Mouse (Mus musculus) CD4-positive helper T cell, adult 2 months (primary cell): Measurements from ENCODE around the gene Nmral1.

ENCODE experiments used
- DNase-seq: peaks from one replicate; pipeline ENCODE4 v3.0.0-alpha.2; 2012; ENCODE audit warnings: low read depth, missing footprints, low spot score

The Nmral1 gene

DNA sequence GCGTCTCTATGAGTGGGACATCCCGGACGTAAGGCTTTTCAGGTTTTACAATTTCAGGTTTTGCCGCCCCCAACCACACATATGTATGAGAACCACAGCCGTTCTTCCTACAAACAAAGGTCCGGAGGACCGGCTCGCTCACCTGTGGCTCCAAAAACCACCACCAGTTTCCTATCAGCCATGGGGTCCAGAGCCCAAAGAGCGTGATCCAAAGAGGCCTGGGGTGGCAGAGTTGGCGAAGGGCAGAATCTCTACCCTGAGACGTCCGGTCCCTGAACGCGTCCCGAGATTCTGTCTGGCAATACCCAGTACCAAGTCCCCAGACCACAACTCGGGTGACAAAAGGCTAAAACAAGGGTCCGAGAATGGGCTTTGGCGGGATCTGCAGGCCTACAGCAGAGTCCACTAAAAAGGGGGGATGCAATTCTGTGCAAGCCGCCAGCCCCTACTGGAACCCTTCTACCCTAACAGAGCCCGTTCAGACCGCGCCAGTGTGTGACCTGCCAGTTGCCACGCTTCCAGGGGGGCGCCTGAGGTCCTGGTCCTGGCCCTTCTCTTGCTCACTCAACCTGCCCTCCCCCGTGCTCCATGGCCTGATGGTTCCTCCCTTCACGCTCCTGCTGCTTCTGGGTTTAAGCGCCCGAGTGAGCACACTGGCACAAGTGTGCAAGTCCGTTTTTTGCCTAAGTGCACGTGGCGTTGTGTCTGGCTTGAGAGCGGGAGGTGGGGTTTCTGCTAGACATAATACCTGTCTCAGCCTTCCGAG is at the start of gene Nmral1:
Gene Nmral1, minus strand, starts transcription at position 604 of the 766 bp plus-strand sequence.
- peak; percentile 63 for DNase-seq

DNA sequence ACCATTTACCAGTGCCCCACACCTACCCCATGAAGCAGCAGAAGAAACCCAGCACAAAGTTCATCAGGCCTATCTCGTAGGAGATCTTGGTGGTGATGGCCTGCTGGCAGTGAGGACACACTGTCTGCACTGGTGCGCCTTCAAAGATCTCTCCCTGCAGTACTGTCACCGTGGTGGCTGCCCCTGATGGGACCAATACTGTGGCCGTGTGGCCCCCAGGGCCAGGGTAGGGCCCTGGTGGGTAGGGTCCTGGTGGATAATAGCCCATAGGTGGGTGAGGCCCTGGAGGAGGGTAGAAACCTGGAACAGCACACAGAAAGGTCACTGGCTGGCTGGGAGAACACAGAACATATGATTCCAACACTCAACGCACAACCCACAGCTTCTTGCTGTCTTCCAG is 49.6 kb upstream of the Nmral1 start:
- DNase-seq = no peak

DNA sequence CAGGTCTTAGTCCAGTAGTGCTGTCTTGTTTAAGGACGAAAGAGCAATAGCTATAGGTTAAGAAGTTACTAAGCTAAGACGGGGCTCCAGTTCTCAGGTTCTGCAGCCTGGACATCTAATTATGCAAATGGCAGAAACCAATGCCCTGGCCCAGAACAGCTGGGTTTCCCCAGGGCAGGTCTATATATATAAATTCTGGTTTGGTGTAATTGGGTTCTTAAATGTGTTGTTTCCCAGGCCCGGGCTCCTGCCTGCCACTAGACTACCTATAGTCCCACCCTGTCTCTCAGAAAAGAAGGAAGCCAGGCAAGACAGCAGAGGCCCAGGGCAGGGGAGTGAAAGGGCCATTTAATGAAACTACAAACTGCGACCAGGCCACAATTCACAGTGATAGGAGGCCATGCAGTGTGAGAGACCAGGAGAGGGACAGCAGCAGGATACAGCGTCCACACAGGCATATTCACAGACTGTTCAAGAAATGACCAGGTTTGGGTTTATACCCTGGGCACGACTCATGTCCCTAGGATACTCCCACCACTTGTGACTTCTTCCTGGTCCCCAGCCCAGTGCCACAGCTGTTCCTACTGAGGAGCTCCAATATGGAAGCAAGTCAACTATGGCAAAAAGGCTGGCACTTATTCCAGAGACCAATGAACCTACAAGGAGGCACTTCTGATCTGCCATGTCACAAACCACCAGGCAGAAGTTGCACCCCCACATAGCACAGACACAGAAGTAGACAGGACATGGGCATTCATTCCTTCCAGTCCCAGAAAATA is 48.0 kb upstream of the Nmral1 start:
- no peak for DNase-seq

DNA sequence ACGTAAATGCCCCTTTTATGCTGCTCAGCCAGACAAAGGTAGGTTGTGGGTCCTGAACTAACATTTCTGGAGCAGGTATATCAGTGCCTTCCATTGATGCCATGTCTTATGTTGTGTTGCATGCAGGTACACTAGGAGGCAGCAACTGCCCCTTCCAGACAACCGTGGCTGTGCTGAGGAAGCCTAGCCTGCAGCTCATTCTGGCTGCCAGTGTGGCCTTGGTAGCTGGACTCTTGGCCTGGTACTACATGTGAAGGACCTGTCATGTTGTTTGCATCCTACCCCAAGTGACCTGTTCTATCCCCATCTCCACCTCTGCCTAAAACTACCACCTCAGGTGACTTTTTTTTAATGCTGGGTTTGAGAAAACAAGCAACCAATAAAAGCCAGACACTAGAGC is 46.7 kb upstream of the Nmral1 start:
- DNase-seq = no peak

DNA sequence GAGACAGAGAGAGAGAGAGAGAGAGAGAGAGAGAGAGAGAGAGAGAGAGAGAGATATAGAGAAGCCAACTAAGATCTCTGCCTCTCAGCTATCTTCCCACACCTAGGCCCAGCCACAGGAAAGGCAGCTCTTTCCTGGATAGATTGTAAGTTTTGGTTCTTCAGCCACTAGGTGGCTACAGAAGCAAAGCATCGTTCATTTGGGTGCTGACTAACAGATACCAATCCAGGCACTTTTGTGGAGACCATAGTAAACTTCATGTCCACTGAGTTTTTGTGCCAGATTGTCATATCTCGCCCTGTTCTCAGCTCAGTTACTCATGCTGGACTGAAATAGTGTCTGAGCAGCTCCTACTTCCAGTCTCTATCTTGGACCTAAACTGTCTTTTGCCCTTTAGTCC is 44.1 kb upstream of the Nmral1 start:
- peak; percentile 66 for DNase-seq

DNA sequence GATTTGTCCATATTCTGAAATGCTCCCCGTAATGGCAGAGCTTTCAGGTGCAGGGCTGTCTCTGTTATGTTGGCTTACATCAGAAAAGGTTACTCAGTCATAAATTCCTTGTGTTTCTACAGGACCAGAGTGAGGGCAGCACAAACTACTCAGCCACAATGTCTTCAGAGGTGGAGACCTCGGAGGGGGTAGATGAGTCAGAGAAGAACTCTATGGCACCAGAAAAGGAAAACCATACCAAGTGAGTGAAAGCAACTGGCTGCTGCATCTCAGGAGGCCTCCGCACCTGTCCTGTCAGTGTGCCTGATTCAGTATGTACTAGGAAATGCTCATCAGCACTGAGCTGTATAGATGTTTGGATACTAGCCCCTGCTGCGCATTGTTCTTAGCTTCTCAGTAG is 43.3 kb upstream of the Nmral1 start:
- no peak for DNase-seq

DNA sequence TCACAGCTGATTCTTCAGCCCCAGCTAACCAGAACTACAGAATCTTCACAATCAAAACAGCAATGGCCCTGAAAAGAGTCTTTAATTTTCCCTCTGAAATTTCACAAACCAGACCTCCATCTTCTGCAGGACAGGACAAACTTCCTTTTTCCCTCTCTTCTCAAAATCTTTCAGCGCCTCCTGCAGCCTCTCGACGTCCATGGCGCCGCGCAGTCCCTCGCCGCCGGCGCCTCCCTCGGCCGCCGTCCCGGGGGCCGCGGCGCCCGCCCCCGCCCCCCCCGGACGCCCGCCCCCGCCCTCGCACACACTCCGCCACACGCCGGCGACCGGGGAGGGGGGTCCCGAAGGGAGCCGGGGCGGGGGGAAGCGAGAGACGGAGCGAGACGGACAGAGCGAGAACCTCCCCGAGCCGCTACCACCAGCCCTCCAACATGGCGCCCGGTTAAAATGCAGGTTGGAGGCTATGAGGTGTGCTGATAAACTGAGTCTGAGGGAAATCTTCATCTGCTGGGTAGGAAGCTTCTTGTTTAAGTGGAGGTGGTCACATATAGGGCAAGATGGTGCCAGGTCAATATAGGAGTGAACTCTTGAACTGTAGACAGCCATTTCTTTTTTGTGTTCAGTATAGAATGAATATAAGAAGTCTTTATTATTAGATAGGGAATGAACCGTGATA is 37.6 kb upstream of the Nmral1 start:
- peak; percentile 31 for DNase-seq

DNA sequence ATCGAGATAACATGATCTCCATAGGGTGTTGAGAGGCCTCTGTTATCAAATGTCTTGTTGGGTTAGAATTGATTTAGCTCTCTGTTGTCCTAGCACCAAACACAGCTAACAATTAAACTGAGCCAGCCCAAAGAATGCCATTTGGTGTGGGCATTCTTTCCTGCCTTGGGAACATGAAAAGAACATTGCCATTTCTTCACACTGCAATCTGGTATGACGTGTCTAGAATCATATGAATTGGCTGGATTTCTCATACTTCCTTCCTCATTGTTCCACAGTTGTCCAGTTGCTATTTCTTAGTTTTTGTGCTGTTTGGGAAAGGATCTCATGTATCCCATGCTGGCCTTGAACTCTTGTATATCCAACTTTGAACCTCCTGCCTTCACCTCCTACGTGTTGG is 34.9 kb upstream of the Nmral1 start:
- DNase-seq = no peak

DNA sequence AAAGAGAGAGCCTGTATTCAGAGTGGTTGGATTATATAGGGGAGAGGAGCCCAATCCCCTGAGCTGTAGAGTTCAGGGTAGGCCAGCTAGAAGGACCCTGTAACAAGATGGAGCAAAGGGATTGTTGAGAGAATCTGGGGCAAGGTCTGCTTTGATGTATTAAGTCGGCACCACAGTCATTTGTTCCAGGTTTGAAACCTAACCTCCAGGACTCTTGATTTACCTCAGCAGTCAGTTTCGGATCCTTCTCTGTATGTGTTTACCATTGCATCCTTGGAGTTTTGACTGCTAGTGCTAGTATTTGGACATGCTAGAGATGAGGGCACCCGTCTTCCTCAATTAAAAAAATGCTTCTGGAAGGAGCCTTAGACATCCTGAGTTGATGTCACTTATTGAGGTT is 33.0 kb upstream of the Nmral1 start:
- no peak for DNase-seq

DNA sequence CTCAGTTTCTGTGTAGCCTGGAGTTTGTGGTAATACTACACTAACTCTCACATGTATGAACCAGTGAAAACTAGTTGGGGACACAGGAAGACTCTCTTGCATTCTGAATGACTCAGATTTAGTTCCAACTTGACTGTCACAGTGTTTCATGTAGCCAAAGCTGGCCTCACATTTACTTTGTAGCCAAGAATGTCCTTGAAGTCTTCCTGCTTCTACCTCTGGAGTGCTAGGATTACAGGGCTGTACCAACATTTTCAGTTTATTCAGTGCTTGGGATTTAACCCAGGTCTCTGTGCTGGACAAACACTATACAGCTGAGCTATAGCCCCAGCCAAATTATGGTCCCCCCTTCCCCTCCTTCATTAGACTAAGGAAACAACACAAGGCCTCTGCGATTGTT is 23.0 kb upstream of the Nmral1 start:
- DNase-seq = no peak

DNA sequence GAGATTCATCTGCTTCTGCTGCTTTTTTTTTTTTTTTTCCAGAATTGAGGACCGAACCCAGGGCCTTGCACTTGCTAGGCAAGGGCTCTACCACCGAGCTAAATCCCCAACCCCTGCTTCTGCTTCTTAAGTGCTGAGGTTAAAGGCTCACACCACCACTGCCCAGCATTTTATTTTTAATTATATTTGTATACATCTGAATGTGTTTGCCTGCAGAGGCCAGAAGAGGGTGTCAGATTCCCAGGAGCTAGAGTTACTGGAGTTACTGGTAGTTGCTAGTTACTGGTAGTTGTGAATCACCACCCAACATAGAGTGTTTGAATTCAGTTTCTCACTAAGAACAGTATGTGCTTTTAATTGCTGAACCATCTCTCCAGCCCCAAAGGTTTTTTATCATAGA is 20.8 kb upstream of the Nmral1 start:
- no peak for DNase-seq

DNA sequence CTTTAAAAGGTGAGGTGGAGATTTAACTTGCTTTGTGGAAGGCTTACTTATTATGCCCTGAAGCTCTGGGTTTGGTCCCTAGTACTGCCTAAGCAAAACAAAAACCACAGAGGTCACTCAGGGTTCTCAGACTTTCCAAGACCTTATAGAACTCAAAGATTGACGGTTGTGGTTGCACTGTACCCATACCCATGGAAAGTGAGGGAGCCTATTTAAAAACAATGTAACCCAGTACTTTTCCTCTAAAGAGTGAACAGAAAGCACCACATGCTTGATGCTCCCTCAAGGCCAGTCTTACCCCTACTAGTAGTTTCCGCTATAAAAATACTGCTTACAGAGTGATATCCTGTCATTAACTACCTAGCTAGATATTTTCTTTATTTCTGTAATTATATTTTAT is 17.1 kb upstream of the Nmral1 start:
- peak; percentile 29 for DNase-seq

DNA sequence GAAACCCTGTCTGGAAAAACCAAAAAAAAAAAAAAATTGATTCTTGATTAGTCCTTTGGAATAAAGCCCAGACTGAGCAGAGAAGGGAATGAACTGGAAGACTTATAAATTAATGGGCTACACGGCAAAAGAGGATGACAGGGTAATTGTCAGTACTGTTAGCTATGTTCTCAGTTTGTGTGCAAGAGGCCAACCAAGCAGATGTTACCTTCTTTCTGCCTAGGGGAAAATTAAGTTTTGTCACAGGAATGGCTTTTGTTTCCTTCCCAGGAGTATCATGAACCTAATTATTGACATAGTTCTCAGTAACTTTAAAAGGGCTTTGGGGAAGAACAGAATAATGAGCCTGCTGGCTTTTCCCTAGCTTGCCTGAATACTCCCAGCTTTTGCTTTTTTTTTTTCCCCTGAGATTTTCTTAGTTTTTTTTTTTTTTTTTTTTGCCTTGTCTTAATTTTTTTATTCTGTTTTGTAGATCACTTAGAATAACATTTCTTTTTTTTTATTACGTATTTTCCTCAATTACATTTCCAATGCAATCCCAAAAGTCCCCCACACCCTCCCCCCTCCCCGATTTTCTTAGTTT is 11.7 kb upstream of the Nmral1 start:
- DNase-seq = no peak

DNA sequence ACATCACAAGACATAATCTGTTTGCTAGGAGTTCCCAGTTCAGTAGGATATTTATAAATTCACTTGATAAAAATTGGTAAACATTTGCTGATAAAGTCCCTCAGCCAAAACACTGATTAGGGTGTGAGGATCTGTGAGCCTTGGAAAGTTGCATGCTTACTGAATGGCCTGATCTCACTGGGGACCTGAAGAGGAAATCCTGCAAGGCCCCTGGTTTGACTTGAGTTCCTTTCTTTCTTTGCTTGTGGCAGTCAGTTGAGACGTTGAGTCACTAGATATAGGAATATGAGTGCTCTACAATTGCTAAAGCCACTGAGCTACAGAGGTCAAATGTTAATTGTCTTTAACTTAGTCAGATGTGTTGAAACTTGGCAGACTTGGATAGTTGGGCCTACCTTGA is 8.8 kb upstream of the Nmral1 start:
- no peak for DNase-seq

DNA sequence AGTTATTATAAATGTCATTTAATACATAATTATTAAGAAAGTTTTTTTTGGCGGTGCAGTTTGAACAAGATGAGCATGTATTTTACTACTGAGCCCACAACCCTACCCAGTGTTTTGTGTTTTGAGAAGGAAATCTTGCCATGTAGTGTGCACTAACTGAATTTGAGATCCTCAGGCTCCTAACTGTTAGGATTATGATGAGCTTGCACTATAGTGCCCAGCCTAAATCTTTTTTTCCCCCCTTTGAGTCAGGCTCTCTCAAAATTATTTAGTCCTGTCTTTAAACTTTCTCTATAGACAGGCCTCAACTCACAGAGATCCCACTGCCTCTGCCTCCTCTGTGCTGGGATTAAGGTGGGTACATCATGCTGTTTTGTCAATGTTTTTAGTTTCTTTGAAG is 8.4 kb upstream of the Nmral1 start:
- no peak for DNase-seq

DNA sequence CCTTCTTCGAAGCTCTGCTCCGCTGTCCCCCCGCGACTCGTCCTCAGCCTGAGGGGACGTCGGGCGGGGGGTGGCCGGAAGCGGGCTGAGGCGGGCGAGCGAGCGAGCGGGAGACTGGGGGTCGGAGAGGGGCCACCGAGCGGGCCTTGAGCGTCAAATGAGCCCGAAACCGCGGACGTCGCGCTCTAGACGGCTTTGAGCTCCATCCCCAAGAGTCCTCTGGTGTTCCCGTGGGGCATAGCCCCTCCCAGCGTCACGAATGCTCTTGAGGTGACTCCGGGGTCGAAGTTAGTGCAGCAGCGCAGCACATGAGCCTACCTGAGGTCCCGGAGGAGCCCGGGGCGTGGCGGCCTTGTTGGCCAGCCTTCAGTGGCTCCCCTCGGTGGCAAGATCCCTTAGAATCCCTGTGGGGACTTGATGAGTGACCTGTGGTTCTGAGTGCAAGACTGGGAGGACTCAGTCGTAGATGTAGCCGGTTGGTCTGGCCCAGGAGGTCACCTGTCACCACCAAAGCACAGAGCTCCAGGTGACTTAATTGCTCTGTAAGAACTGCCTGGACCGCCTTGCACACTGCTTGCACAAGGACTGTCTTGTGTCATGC is 7.5 kb upstream of the Nmral1 start:
- DNase-seq = no peak

DNA sequence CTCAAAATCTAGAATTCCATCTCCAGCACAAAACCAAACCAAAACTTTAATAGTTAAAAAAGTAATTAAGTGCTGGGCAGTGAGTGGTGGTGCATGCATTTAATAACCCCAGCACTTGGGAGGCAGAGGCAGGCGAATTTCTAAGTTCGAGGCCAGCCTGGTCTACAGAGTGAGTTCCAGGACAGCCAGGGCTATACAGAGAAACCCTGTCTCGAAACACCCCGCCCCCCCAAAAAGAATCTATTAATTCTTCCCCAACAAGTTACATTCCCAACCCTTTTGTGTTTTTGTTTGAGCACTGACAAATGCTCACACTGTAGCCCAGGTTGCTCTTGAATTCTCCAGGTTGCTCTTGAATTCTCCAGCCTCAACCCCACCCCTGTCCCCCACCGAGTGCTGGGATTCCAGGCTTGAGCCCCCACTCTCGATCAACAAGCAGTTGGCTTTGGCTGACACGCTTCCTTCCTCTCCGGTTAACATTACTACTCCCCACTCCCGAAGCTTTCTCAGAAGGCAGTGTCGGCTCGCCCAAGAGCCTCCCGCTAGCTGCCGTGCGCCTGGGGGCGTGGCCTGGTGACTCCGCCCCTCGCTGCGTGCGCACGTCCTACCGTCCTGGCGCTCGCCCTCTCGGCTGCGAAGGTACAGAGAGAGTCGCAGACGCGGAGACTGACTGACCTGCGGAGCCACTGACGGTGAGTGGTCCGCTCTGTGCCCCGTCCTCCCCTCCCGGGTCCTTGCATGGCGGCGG is 6.8 kb upstream of the Nmral1 start, which contains the start of gene Hmox2:
Gene Hmox2, plus strand, starts transcription at position 582 of the 748 bp plus-strand sequence.
- peak; percentile 93 for DNase-seq

DNA sequence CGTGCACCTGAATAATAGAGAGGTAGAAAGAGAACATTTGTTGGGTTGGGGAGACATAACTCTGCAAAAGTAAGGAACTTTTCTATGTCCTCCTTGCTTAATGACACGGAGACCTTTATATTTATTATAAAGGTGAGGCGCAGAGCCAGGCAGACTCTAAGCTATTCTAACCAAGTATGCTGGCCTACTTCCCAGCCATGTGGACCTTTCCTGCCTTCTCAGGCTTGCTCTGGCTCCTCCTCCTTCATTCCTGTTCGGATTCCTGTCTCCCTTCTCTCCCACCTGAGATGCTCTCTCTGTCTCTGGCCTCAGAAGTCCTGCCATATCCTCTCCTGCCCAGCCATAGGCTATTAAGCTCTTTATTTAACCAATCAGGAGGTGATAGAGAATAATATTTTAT is 6.1 kb upstream of the Nmral1 start:
- DNase-seq = no peak

DNA sequence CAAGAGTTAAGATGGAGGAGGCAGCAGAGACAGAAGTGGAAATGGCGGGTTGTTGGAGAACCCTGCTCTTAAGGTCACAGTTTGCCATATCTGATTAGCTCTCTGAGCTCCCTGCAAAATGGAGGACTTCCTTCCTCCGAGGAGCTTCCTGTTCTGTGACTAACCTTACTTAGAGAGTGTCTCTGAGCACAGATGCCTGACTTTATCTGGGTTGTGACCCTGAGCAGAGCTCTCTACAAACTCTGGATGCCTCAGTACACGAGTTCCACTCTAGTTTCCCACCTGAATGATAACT is 3.7 kb upstream of the Nmral1 start:
- peak; percentile 25 for DNase-seq

DNA sequence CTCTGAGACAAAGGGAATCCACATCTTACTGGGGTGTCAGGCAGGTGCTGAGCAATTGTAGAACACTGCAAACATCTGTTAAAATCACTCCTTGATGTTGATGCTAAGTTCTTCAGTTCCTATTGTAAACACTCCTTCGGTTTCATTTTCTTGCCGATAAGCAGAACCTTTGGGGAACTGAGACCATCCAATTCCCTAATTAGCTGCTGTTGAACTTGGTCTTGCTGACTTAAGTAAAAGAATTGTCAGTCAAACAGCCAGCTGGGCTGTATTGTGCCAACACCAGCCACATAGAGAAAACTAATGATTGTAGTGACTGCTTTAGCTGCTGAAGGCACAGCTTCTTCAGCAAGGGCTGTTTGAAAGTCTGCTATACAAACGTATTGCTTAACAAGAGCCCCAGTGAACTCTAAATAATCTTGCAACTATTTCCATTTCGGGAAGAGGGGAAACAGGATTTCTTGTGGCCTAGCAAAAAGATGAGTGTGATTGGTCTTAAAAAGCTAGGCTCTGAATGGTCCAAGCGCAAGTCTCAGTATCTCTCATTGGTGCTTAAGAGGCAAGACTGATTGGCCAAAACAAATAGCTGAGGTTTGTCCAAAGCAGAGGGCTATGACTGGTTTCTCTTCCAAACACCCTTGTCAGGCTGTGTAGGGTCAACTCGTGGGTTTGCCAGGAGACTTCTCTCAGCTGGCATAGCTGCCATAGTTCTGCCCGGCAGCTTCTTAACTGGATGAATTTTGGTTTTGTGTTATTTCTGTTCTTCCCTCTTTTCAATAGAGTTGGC is 3.2 kb upstream of the Nmral1 start:
- peak; percentile 14 for DNase-seq
